Mouse (Mus musculus): ENCODE measurements at regions not wholly inside any gene's neighbourhood (a gene's known extent, or its start where the extent isn't known, plus 50 kb on each side); places are given as distances from the start of the nearest gene placed in this dataset.

DNA sequence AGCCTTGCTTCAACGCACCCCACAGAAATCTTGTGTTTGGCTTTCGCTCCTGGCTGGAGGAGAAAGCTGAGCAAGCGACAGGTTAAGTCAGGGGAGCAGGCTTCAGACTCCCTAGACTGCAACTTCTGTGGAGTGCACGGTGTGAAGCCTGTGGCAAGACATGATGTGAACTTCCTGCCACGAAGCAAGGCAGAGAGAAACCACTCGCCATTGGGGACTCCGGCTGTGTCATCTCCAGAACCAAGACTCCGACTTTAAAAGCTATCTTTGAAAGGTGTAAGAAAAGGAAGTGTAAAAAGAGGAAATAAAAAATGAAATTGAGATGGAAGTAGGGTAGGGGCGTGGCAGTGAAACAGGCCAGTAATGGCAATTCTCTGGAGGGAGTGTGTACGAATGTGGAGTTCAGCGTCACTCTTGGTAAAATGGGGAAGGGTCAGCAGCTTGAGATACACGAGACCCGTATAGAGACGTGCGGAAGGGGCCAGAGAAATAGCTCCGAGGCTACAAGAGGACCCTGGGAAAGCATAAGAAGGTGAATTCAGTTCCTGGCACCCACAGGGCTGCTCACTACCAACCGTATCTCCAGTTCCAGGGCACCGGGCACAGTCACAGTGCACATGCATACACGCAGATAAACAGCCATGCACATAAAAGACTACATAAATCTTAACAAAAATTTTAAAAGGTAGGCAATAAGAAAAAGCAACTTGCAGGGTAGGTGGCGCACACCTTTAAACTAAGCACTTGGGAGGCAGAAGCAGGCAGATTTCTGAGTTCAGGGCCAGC lies 57.1 kb upstream of the Larp1 start:
- TF ChIP-seq CTCF (IDR thresholded peaks at IDR 0.05; ENCODE audit: control insufficient read depth, insufficient read depth, insufficient read length) (no peak), MYOD1 (IDR thresholded peaks at IDR 0.05; ENCODE audit: control insufficient read depth, insufficient read length, low read depth) (no peak), MAX (IDR thresholded peaks at IDR 0.05) (no peak), USF1 (IDR thresholded peaks at IDR 0.05; ENCODE audit: low read depth) (no peak)
